Mouse (Mus musculus) thymus, postnatal 10 days (tissue): ENCODE measurements around the gene Rnf19b.

ENCODE experiments used
- DNase-seq, 2 experiments: peaks; one replicate each; pipeline ENCODE4 v3.0.0; 2021; ENCODE audit warnings: low spot score in 2 of 2

The Rnf19b gene

GRCm38 (mm10) chr4:129058207-129059092 is at the start of gene Rnf19b:
Gene Rnf19b, plus strand, starts transcription at chr4:129058271.
- peak; percentile 36 to 40 for DNase-seq

- DNase-seq = no peak
Measured at GRCm38 (mm10) chr4:129008672-129009071, 49.4 kb upstream of the Rnf19b start.

GRCm38 (mm10) chr4:129009521-129009920 is 48.5 kb upstream of the Rnf19b start:
- DNase-seq = no peak

- no peak for DNase-seq
Measured at GRCm38 (mm10) chr4:129011604-129012121, 46.4 kb upstream of the Rnf19b start.

GRCm38 (mm10) chr4:129013151-129013864 is 44.8 kb upstream of the Rnf19b start:
- no peak for DNase-seq

GRCm38 (mm10) chr4:129016329-129016728 is 41.7 kb upstream of the Rnf19b start:
- DNase-seq = no peak

GRCm38 (mm10) chr4:129017150-129017549 is 40.9 kb upstream of the Rnf19b start:
- DNase-seq = no peak

GRCm38 (mm10) chr4:129018788-129019435 is 39.2 kb upstream of the Rnf19b start:
- DNase-seq = no peak

- no peak for DNase-seq
Measured at GRCm38 (mm10) chr4:129019788-129020187, 38.3 kb upstream of the Rnf19b start.

GRCm38 (mm10) chr4:129020454-129020853 is 37.6 kb upstream of the Rnf19b start:
- DNase-seq = no peak

- DNase-seq = no peak
Measured at GRCm38 (mm10) chr4:129021426-129021825, 36.6 kb upstream of the Rnf19b start.

GRCm38 (mm10) chr4:129021886-129022285 is 36.2 kb upstream of the Rnf19b start:
- no peak for DNase-seq

GRCm38 (mm10) chr4:129023884-129024283 is 34.2 kb upstream of the Rnf19b start:
- no peak for DNase-seq

GRCm38 (mm10) chr4:129024775-129025174 is 33.3 kb upstream of the Rnf19b start:
- DNase-seq = no peak

GRCm38 (mm10) chr4:129025707-129026106 is 32.4 kb upstream of the Rnf19b start:
- no peak for DNase-seq

- DNase-seq = no peak
Measured at GRCm38 (mm10) chr4:129030746-129031145, 27.3 kb upstream of the Rnf19b start.

GRCm38 (mm10) chr4:129031408-129031965 is 26.6 kb upstream of the Rnf19b start:
- DNase-seq = no peak

GRCm38 (mm10) chr4:129032133-129032962 is 25.7 kb upstream of the Rnf19b start:
- DNase-seq = no peak

GRCm38 (mm10) chr4:129032963-129033951 is 24.8 kb upstream of the Rnf19b start:
- DNase-seq = peak; percentile 36 to 38

GRCm38 (mm10) chr4:129034224-129034623 is 23.8 kb upstream of the Rnf19b start:
- DNase-seq = no peak
